Mouse (Mus musculus): ENCODE measurements at regions not wholly inside any gene's neighbourhood (a gene's known extent, or its start where the extent isn't known, plus 50 kb on each side); places are given as distances from the start of the nearest gene placed in this dataset.

DNA sequence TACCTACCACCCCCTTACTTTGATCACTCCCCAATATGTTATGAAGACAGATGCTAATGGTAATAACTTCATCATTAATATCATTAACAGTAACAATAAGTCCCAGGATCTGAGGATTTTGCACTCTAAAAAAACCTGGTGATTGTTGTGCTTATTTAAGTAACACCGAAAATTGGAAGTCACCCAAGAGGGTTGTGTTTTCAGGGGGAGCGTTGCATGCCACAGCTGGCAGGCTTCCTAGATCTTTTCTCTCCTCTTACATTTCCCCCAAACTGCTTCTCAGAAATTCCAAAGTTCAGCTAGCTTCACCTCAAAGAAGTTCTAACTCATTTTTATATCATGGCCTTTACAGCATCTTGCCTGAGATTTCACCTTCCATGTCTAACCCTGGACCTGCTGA, 444.3 kb downstream of the Gm826 start:
- no peak for DNase-seq

DNA sequence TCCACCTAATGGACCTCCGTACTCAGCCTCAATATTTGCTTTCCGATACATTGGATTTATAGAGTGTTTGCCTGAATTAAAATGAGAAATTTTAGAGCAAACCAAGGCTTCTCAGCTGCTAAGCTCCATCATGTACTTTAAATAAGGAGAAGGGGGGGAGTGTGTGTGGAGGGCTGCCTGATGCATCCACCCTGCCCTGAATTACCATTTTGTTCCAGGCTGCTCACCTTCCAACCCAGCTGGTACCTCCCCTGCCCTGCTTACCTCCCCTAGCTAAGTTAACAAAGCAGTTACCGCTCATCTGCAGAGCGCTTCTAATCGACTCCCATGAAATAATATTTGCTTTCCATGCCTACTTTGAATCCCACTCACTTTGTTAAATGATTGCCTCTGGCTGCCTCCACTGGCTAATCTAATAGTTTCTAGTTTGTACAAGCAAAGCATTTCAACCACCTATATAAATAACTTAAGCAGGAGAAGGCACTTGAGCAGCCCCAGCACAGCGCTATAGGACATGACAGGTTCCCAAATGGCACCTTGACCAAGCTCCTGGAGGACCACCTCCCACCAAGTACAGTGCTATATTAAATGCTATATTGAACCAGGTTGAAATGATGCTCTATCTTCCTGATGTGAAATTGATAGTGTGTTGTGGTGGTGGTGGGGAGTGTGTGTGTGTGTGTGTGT, 449.0 kb downstream of the Gm826 start:
- DNase-seq, result no peak

DNA sequence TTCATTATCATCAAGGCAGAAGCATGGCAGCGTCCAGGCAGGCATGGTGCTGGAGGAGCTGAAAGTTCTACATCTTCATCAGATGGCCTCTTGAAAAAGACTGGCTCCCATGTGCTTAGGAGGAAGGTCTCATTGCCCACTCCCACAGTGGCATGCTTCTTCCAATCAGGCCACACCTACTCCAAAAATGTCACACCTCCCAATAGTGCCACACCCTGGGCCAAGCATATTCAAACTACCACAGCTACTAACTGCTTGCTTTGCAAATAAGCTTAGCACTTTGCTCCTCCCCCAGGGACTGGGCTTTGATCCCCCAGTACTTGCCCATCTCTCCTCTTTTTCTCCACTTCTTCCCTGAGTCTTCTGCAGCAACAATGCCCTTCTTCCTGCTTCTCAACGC, 467.0 kb downstream of the Gm826 start:
- DNase-seq, result no peak

DNA sequence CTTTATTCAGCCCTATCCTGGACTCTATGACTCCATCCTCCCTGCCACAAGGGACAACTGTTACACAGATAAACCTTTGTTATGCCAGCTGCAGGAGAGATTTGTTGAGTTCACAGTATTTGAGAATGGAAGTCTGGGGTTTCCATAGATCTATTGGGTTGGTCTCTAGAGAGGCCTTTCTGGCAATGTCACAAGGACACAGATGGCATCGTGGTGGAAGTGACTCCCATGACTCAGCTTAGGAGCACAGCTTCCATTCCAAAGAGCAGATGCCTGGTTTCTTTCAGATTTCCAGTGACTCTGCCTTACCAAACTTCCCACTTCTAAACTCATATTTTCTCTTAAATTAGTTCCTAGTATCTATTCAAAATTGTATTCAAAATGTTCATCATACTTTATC, 467.6 kb downstream of the Gm826 start:
- no peak for DNase-seq

DNA sequence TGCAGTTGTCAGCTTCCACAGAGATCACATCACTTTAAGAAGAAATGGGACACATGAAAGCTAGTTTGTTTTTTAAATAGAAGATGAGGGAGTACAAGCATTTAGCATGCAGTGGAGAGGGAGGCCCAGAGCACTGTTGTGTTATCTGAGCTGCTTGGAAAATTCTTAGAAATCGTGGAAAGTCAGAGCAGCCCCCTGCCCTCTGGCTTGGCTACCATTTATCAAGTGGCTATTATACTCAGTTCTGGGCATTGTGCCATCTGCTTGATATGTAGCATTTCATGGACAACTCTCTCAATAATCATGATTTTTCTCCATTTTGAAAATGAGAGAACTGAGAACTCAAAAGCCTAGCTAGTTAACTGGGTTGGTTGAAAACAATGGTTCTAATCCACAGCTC, 470.8 kb downstream of the Gm826 start:
- DNase-seq, result no peak

DNA sequence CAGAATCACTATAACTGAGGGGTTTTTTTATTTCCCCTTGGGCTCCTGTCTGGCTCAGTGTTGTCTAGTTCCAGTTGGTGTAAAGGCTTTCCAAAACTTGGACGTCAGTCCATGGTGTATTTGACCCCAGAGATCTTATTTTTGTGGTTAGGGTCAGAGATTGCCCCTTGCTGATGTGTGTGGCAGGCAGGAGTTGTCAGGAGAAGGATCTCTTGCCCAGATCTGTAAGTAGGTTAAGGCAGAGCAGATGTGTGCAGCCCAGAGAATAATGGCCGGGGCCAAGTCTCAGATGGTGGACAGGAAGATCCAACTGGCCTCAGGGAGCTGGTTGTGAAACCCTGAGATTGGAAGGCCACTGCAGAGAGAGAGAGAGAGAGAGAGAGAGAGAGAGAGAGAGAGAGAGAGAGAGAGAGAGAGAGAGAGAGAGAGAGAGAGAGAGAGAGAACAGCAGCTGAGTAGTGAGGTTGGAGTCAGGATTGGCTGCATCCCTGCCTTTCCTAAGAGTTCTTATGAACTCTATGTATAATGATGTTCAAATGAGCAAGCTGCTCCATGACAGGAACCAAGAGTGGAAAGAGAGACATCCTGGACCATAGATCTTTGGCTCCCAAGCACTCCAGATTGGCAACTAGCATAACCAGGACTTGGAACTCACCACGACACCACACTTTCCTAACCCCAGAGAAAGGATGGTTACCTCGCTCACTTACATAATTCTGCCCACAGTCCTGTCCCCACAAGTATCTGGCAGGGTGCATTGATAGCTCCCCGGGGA, 479.9 kb downstream of the Gm826 start:
- no peak for DNase-seq

DNA sequence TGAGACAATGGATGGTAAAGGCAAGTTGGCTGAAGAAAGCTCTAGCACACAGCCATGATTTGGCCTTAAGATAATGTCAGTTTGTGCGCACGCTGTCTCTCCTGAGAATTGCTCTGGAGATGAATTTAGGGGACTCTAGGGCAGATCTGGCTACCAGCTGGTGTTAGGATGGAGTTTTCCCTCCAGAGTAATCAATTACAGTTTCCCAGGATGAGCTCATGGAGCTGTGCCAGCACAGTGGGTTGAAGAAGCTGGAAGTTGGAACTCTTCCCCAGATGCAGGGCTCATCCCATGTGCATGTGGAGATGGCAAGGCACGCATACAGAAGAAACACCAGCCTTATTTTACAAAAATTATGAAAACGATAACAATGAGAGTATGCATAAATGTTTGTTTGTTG, 481.0 kb downstream of the Gm826 start:
- no peak for DNase-seq

DNA sequence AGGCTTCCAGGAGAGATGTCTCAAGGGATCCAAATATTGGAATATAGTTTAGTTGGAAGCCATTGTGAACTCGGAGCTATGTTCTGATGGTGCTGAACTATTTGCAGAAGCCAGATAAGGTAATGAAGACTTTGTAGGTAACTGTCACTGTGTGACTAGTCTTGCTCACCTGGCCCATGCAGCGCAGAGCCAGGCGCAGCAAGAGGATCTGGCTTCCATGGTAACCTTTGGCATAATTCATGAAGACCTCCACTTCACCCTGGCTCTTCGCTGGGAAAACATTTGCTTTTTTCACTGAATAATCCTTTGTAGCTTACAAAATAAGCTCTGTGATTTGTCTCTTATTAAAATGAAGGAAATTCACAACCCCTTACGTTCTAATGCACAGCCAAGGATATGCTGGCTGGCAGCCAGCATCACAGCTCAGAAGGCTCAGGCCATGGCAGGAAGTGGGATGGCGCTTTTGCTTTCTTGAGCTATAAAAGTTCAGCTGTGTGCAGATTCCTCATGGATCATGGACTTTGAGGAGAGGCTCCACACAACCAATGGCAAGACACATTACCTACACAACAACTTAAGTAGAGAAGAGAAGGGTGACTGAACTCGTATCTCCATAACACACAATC, 501.4 kb downstream of the Gm826 start:
- DNase-seq, result no peak

DNA sequence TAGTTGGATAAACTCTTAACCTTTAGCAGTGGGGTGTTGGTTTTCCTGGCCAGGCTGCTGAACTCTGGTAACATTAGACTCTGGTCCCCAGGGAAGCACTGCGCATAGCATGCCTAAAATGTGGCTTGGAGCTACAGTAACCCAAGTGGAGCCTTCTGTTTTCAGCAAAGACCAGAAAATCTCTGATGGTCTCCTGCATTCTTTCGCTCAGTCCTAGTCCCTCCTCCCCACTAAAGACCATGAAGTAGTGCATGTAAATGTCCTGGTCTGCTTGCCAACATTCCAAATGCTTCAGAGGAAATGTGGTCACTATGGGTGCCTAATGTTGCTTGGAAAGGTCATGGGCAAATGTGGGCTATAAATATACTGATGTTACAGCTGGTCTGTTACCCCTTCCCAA, 507.5 kb downstream of the Gm826 start:
- no peak for DNase-seq

DNA sequence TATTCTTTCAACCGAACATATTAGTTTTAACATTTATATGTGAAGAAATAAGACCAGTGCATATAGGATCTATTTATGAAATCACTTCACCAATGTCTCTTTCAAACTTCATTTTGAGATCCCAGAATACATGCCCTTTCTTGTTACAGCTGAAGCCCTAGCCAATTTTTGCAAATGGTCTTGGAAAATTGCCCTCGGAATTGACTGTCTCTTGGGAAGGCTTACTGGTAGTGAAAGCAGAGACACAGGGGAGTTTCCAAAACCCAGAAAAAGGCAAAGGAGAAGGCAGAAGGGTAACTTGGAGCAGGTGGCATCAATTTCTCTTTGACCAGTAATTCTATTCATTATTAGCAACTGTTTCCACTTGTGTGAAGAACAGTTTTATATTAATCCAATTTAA, 515.4 kb downstream of the Gm826 start:
- DNase-seq, result no peak

DNA sequence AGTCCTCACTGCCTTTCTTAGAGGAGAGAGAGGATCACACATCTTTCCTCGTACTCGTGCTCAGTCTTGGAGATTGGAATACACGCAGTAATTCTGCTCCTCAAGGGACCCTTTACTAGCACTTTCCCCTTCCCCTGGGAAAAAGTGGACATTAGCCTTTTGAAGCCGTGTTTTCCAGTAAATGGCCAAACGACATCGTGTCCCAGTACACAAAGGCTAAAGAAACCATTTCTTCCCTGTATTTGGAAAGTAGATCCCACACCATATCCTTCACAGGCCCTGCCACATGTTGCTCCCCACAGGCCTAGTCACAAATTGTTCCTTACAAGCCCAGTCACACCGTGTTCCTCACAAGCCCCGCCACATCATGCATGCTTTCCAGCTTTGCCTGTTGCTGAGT, 517.6 kb downstream of the Gm826 start:
- no peak for DNase-seq

Measured in cerebellum, postnatal 36 days (tissue).